Mouse (Mus musculus) gastrocnemius, adult 8-10 months (tissue): Measurements from ENCODE around the gene Hist2h3c2. TPM values are rescaled to one million over a fixed set of nuclear protein-coding genes. Genes with fewer than 3 reads are reported as not detected.

ENCODE experiments used
- DNase-seq, 2 experiments: peaks; one replicate each; pipeline ENCODE4 v3.0.0; 2022; ENCODE audit warnings: low spot score in 2 of 2
- microRNA-seq: library from miRNA; unstranded; fragments of <30 nt; microRNA quantifications from one replicate; pipeline ENCODE4 v1.2.0, GENCODE M21; 2022
- total RNA-seq, 4 experiments: library from RNA; stranded (reverse); gene quantifications; 2 replicates each; pipeline ENCODE4 v1.2.4; 2022

The Hist2h3c2 gene
- total RNA-seq, 4 experiments from 2014 or later = 2.6 to 7.1 (median 4.9) TPM

DNA sequence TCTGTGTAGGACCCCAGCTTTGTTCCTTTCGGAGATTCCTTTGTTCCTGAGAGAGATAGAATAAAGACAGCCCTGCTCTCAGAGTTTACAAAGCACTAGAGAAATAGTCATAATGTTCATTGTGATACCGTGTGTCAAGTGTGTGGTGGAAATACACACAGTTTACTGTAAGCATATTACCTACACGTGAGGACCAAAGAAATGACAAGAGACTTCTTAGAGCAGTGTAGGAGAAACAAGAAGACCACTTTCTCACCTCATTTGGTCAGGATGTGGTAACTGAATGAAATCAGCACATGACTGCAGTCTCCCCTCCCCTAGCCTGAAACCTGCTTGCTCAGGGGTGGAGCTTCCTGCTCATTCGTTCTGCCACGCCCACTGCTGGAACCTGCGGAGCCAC lies 40.7 kb downstream of the Hist2h3c2 start:
- no peak for DNase-seq

DNA sequence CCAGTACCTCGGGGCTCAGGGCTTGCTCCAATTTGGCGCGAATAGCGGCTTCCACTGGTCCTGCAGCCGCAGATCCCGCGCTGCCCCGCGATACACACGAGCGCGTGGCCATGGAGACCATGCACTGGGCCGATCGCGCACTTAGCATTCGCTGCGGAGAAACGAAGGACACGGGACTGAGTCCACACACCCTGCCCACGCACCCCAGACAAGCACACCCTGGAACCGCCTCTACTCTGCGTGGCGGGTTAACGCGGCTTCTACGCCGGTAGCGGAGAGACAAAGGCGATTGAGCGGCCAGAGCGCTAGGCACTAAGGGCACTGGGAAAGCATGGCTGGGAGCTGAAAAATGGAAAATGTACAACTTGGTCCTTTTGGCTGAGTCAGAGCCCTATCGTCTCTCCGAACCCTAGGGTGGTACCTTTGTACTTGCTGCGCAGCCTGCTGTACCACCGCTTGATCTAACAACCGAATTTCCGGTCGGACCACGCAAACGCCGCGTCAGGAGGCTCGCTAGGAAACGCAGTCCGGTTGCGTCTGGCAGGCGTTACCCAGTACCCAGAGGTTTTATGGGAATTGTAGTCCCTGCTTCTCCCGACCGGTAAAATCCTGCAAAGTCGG lies 41.7 kb downstream of the Hist2h3c2 start:
- peak; percentile 70 to 80 for DNase-seq

DNA sequence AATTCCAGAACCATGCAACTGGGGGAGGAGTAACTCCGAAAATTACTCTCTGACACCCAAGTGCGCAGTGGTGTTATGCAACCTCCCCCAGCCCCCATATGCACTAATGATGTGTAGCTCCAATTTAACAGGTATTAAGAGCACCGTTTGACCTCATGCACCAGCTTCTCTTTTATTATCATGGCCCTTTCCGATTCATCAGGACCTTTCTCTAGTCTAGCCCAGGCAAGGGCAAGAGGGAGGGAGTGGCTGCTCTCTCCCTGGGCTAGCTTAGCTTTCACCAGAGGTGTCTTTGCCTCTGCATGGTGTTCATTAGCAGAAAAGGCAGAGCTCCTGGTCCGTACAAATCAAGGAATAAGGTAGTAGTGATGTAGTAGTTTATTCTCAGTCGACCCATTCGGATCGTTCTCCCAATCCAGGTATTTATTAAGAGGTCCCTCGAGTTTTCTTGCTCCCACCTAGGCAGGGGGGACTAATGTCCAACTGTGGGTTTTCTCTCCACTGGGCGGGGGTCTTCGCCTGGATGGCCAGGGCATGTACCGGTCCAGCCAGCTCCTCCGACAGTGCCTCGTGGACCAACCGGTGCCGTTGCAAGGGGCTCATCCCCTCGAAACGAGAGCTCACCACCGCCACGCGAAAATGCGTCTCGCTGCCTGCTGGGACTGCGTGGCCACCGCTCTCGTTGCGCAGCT lies 42.3 kb downstream of the Hist2h3c2 start:
- no peak for DNase-seq

DNA sequence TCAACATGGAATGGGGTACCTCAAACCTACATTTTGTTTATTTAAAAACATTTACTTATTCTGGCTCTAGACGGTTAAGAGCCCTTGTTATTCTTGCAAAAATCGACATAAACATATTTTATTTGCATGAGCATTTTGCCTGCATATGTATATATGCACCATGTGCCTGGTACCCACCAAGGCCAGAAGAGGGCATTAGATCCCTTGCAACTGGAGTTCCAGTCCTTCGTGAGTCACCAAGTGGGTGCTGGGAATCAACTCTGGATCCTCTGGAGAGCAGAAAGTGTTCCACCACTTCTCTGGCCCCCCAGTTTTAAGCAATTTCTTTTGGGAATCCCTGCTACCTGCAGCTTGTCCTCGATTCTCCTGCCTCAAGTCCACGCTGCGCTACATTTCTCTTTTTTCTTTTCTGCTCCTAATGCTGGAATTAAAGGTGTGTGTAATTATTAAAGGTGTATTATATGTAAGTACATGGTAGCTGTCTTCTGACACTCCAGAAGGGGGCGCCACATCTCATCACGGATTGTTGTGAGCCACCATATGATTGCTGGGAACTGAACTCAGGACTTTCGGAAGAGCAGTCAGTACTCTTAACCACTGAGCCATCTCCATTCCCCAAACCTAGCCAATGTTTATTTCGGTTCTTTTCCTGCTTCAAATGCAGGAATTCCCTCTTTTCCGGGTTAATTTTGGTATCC lies 43.2 kb downstream of the Hist2h3c2 start:
- no peak for DNase-seq

DNA sequence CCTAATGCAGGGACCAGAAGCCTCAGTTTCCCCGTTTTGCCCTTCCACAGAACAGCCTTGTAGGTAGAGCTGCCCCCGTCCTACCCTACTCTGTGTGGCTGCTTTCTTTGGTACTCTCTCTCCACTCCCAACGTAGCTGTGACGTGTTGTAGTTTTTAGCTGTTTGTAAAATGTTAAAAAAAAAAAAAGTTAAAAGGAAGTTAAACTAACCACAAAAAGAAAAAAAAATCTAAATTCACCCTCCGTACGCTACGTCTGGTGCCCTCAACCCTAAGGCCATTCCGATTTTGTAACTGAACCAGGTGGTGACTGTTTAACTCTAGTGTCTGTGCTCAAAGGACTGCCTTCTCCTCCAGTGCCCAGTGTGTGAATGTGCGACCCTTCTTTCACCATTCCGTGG lies 44.0 kb downstream of the Hist2h3c2 start:
- no peak for DNase-seq

DNA sequence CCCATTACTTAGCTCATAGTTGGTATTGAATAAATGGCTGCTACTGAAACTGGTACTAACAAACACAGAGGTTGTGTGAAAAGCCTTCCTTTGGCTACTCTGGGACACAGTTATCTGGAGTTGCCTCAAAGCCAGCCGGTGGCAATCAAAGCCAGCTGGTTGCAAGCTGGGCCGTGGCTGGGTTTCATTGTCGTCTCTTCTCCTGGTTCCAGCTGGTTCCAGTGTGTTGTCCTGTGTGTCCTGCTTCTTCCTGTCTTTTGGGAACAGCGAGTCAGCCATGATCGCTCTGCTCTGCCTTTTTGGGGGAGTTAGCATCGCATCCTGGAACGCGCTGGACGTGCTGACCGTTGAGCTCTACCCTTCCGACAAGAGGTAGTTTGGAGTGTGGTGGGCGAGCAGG lies 46.0 kb downstream of the Hist2h3c2 start:
- no peak for DNase-seq

Small RNA genes within 50 kb of the gene (microRNA-seq; reads per million reads assigned to microRNA genes)
- gene Gm44492 = not detected
- not detected for gene Gm47311
- not detected for gene Gm47313

Other genes with a start within 250 kb of the Hist2h3c2 start
- gene Plekho1, start 243.1 kb downstream of the Hist2h3c2 start, total RNA-seq = 10 to 100 TPM; 11.3 to 16.5 (median 12.9) TPM
- 10 to 100 TPM; 11.3 to 16.8 (median 16.2) TPM for gene Vps45, start 180.7 kb downstream of the Hist2h3c2 start, total RNA-seq
- 10 to 100 TPM; 61.8 to 77.4 (median 75.8) TPM for gene Otud7b, start 134.6 kb downstream of the Hist2h3c2 start, total RNA-seq
- 1 to 10 TPM in 3 of 4 experiments, under 1 TPM in 1; 0.68 to 2.1 (median 1.3) TPM for gene Mtmr11, start 77.1 kb downstream of the Hist2h3c2 start, total RNA-seq
- 10 to 100 TPM in 3 of 4 experiments, 1 to 10 TPM in 1; 9.9 to 12.9 (median 11.6) TPM for gene Sf3b4, start 66.8 kb downstream of the Hist2h3c2 start, total RNA-seq
- under 1 TPM; 0.16 to 0.34 (median 0.23) TPM for gene Sv2a, start 58.0 kb downstream of the Hist2h3c2 start, total RNA-seq
- 10 to 100 TPM; 21.8 to 30.6 (median 25.6) TPM for gene Bola1, start 19.4 kb downstream of the Hist2h3c2 start, total RNA-seq
- 1 to 10 TPM in 2 of 4 experiments, under 1 TPM in 1, not detected in 1; 0.65 to 2.3 (median 1.3) TPM for gene Hist2h2ab, start 19.3 kb downstream of the Hist2h3c2 start, total RNA-seq
- gene Hist2h2ac, start 18.2 kb downstream of the Hist2h3c2 start, total RNA-seq = 10 to 100 TPM in 2 of 4 experiments, 1 to 10 TPM in 2; 4.4 to 13.7 (median 9.9) TPM
- gene Hist2h2be, start 18.0 kb downstream of the Hist2h3c2 start, total RNA-seq = 1 to 10 TPM; 4.3 to 5.9 (median 5.2) TPM
- gene Hist2h2aa2, start 1.1 kb upstream of the Hist2h3c2 start, total RNA-seq = 100 to 1,000 TPM; 141 to 187 (median 153) TPM
- gene Hist2h2aa1, start 6.4 kb upstream of the Hist2h3c2 start, total RNA-seq = 1 to 10 TPM in 3 of 4 experiments, not detected in 1; 2.7 to 5.0 (median 4.8) TPM
- not detected for gene Hist2h3c1, start 7.6 kb upstream of the Hist2h3c2 start, total RNA-seq
- 1 to 10 TPM; 5.6 to 8.2 (median 6.8) TPM for gene Hist2h4, start 24.2 kb upstream of the Hist2h3c2 start, total RNA-seq
- gene Hist2h3b, start 29.5 kb upstream of the Hist2h3c2 start, total RNA-seq = 10 to 100 TPM; 19.4 to 22.9 (median 20.8) TPM
- 10 to 100 TPM; 18.8 to 38.2 (median 24.3) TPM for gene Hist2h2bb, start 30.6 kb upstream of the Hist2h3c2 start, total RNA-seq
- gene Fcgr1, start 54.8 kb upstream of the Hist2h3c2 start, total RNA-seq = under 1 TPM in 1 of 4 experiments, not detected in 3; 0.70 TPM
- not detected for gene BC107364, start 213.2 kb upstream of the Hist2h3c2 start, total RNA-seq